Mouse (Mus musculus) frontal cortex, postnatal 10 days (tissue): ENCODE data around the gene Spop.
"Not testable (repeated sequence)": the region's sequence is repeated elsewhere in the genome, so short reads cannot be mapped to it uniquely, and the experiment has no call there.

Experiments
- DNase-seq, 2 experiments: peaks; one replicate each; pipeline ENCODE4 v3.0.0; 2022; ENCODE audit warnings: low spot score in 2 of 2, mixed read lengths in 1 of 2

Gene Spop

DNA sequence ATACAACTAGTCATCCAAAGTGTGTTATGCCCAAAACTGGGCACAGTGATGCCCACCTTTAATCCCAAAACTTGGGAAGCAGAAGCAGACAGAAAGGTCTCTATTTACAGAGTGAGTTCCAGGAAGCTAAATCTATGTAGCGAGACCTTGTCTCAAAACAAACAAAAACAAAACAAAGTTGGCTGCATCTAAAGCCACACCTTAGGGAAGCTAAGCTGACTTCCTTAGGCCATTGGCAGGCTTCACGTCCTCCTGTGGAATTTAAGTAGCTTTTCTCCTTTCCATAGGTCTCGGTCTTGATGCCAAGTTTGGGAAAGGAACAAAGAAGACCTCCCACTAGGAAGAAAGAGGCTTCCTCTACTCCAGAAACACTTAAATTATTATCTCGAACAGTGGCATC lies 22.7 kb upstream of the Spop start:
- no peak for DNase-seq

DNA sequence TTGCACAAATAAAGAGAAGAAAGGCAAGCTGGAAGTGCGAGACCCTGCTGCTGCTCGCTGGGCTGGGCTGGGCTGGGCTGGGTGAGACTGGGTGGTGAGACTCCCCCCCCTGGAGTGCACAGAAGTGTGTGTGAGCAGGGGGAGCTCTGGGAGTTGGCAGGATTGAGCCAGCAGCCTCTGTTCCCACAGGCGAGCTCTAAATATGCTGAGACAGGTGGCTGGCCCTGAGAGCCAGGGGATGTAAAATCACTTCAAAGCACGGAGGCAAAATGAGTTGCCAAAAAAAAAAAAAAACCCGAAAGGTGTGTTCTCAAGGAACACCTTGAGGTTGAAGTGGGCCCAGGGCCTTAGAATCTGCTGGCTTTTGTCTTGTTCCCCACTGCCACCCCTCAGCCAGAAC lies 22.1 kb upstream of the Spop start:
- no peak for DNase-seq

DNA sequence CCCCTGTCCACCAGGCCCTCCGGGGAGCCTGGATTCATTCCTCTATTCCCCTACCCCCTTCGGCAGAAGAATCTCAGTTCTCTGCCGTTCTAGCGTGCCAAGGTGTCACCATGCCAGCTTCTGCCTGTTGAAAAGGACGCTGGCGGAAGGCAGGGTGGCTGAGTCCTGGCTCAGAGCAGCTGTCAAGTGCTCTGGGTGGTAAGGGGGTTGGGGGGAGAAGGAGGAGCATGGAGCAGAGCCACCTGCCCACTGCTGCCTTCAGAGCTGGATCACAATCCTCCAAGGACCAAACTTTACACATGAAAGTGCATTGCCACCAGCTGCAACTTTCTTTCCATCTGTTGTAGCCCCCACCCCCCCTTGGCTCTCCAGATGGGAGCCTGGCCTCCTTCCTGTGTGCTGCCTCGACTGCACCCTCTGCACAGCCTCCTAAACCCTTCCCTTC lies 21.6 kb upstream of the Spop start:
- DNase-seq, result peak; percentile 53 to 78

DNA sequence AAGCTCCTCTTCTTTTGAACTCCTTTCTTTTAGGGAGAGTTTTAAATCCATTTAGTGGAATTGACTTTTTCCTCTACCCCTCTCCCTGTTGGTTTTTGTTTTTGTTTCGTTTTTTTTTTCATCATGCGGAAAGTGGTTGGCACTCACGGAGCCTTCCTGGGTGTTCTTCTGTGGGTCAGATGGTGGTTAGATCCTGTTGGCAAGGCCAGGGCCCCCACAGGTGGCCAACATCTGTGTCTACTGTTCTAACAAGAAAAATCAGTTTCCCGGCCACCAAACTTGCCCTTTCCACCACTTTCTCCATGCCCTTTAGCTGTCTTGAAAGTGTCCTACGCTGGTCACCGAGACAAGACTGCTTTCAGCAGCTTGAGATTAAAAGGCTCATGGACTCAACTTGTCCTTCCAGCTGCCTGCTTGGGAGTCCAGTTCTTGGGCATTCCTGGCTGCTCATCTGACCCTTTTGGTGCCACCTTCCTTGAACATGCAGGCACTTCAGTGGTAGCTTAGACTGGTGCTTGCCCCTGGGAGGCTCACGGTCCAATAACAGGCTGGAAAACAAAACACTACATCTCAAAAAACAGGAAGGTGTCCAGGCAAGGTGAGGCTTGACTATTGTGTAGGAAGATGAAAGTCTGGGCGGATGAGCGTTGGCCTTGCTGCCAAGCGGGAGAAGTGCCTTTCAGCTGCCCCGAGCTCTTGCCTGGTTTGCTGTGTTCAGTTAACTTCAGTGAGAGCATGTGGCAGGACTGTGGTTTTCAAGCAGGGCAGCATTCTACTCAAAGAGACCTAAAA lies 21.0 kb upstream of the Spop start:
- no peak for DNase-seq

DNA sequence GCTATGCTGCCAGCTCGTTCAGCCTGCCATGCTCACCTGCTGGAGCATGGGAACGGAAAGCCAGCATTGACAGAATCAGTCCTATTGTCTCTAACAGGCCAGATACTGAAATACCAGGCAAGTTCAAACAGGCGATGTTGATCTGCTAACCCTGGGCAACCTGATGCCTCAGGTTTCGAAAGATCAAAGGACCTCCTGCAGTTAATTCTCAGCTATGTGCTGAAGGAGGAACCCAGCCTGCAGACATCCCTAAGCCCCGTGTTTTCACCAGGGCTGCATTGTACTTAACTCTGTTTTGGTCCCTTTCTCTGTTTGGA lies 20.4 kb upstream of the Spop start:
- DNase-seq, result no peak

DNA sequence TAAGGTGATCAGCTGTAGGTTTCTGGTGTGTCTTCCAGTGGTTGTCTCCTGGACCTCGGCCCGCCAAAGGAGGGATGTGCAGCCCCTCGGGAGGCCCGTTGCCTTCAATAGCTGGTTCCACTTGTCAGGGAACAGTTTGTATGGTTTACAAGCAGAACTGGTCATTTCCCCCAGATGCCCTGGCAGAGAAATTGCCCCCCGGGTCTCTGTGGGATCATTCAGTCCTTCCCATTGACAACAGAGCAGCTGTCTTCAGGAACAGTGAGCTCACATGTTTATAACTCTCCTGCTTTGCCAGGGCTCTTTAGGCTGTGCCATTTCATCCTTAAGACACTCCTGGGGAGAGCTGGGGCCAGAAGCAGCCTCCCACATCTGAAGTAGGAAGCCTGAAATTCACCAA lies 19.8 kb upstream of the Spop start:
- DNase-seq, result peak in 1 of 2 experiments; percentile 37

DNA sequence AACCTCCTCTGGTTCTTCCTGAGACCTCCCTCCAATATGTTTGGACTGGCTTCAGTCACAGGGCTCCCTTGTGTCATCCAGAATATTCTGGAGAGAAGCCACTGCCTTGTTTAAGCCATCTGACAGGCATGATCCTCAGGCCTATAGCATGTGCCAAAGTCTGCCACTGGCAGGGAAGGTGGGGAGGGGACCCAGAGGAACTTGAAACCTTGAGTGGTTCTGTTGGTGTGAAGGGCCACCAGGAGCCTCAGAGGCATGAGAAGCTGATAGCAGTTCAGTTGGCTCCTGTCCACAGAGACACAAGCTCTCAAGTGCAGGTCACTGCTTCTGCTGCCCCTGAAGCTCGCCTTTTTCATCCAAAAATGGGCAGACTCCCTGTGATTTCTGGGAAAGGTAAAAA lies 17.3 kb upstream of the Spop start:
- no peak for DNase-seq

DNA sequence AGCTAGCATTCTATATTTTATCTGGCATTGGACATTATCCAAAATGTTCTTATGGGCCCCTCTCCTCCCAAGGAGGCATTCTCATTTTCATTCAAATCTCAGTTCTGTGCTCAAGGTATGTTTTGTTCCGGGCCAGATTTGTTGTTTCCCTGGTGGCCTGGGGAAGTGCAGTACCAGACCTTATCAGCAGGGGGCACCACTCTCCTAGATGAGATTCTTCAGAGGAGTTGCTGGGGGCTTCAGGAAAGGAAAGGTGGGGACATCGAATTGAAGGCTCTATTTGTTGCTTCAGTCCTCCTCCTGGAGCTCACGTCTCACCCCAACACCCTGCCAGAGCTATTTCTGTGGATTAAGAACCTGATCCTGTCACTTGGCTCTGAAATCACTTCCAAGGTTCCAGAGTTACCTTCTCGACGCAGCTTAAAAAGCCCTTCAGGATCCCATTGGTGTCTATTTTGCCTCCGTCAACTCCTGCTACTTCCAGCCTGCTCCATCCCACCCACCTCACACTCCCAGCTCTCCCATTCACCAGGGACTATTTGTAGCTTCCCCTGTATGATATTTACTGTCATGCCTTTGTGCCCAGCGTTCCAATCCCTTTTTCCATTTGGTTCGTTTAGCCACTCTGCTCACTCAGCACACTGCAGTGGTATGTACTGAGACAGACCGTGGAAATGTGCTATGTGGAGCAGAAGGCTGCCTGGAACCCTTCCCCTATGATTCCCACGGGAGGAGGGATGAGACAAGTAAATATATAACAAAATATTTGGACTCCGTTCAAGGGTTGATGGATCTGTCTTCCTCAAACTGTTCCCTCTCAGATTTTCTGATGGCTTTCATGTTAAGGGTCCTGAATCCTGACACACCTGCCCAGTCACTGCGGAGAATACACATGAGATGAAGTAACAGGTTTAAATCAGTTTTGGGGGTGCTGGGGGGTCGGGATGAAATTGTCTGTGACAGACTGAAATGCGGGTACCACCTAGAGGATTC lies 15.7 kb upstream of the Spop start:
- DNase-seq, result peak; percentile 55 to 74

DNA sequence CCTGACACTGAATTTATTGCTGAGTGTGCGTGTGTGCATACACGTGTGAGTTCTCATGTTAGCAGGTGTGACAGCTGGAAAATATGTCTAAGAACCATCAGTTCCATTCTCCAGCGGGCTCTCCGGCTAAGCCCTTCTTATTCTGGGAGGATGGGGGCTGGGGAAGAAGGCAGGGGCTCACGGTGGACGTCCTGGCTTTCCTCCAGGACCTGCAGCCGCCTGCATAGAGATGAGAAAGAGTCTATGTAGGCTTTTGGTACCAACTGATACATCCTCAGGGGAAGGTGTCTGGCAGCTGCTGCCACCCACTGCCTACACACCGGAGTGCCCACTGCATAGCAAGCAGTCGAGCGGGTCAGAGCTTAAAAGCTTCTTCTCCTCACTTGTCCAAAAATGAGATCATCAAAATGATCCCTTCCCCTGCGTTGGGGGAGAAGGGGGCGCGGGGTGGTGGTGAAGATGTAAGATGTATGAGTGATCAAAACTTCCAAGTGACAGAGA lies 14.3 kb upstream of the Spop start:
- no peak for DNase-seq

DNA sequence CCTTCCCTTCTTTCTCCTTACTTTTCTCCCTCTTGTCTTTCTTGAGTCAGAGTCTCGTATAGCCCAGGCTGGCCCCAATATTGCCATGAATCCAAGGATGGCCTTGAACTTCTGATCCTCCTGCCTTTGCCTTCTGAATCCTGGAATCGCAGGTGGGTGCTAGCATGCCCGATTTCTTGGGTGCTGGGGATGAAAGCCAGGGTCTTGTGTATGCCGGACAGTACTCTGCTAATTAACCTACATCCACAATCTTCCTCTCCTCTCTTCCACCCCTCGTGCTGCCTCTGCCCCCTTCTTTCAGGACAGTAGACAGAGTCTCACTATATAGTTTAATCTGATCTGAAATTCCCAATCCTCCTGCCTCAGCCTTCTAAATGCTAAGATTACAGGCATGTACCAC lies 12.3 kb upstream of the Spop start:
- no peak for DNase-seq

DNA sequence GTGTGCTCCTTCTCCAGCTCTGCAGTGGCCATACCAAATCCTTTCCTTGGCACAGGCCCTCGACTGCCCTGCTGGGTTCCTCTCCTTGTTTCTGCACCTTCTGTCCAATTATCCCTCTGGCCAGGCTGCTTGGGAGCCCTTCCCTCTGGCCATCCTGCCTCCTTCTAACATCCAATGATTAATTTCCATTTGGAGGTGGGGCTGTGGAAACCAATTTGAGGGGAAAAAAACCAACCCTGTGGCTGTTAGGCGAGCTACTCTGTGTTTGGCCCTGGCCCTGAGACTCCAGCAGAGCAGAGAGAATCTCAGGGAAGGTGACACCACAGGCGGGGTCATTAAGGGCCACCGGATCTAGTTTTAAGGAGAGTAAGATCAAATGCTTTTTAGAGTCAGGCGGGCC lies 11.7 kb upstream of the Spop start:
- DNase-seq, result no peak

DNA sequence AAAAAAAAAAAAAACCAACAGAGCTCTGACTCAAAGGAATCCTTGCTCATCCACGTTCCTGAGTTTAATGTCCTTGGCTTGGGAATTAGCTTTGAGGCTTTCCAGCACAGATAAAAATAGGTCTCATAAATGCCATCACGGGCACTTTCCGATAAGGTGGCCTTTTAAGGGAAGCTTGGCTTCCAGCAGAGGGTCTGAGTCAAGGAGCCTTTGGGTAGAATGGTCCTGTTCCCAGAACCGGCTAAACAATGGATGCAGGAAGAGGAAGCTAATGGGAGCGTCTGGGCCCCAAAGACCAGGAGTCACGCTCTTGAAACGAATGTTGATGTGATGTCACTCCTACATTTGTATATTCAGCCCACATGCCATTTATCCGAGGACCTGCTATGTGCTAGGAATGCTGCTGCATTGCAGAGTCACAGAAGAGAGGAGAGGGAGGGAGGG lies 11.2 kb upstream of the Spop start:
- no peak for DNase-seq

DNA sequence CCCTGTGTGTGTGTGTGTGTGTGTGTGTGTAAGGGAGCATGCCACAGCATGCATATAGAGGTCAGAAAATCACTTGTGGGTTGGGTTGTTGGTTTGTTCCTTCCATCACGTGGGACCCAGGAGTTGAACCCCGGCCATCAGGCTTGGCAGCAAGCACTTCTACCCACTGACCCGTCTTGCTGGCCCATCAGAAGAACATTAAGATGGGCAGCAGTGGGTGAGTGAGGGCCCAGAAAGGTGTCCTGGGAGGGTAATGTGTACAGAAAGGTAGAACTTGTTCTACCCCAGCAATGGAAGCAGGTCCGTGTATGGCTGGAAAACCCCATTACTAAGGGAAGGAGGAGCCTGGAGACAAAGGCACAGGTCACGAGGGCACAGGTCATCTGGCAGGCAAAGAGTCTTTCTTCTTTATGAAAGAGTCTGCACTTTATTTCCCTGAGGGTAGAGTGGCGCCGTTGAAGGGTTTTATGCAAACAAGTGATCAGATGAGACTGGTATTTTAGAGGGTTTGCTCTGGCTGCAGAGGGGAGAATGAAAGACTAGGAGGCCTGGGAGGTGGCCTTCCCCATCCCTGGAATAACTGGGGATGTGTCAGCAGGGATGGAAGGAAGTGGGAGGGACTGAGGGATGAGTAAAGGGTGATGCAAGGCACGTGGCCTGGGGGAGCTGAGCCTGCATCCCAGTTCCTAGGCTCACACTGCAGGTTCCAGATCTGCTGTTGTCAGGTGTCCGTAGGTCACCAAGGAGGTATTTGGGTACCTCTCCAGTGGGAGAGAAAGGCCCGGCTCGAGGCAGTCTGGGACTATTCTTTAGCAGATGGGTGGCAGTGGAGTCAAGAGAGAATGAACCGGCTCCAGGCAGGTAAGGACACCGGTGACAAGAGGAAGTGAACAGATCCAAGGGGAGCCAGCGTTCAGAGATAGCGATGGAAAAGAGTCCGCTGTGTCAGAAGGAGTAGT lies 10.2 kb upstream of the Spop start:
- no peak for DNase-seq

DNA sequence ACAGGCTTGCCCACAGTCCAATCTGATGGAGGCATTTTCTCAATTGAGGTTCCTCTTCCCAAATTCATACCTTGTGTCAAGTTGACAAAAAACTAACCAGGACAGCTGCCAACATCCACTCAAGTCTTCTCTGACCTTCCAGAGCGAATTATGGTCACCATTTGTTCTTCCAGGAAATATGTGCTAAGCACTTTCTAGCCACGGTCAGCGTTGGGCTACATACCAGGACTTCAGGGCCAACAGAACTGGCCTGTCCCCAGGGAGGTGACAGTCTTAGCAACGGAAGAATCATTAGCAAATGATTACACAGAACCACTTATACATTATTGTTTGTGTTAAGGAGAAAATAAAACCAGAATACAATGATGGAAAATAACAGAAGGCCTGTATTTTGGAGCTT lies 8.1 kb upstream of the Spop start:
- DNase-seq, result no peak

DNA sequence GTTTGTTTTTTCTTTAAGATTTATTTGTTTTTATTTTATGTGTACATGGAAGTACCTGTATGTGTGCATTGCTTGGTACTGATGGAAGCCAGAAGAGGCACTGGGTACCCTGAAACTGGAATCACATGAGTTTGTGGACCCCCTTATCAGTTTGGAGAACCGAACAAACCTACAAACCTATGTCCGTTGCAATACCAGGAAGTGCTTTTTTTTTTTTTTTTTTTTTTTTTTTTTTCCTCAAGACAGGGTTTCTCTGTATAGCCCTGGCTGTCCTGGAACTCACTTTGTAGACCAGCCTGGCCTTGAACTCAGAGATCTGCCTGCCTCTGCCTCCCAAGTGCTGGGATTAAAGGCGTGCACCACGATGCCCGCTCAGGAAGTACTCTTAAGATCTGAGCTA lies 7.5 kb upstream of the Spop start:
- not testable (repeated sequence) for DNase-seq

DNA sequence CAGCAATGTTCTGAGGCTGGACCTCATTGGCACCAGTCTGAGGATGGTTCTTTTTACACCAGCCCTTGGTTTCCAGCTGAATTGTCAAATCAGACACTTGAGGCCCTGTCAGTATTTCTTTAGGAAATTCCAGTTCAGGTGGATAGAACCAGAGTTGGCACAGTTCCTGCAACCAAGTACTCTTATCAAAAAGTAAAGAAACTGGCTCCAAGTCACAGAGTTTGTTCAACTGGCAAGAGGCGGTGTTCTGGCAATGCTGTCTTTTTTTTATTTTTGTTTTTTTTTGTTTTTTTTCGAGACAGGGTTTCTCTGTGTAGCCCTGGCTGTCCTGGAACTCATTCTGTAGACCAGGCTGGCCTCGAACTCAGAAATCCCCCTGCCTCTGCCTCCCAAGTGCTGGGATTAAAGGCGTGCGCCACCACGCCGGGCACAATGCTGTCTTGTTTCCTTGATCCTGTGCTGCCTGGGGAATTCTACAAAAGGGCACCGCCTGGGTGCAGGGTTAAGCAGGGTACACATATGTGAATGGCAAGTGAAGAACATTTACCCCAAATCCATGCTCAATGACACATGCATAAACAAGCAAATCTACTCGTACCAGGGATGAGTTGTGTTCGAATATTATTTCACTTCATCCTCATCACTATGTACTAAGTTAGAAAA lies 4.3 kb upstream of the Spop start:
- no peak for DNase-seq

DNA sequence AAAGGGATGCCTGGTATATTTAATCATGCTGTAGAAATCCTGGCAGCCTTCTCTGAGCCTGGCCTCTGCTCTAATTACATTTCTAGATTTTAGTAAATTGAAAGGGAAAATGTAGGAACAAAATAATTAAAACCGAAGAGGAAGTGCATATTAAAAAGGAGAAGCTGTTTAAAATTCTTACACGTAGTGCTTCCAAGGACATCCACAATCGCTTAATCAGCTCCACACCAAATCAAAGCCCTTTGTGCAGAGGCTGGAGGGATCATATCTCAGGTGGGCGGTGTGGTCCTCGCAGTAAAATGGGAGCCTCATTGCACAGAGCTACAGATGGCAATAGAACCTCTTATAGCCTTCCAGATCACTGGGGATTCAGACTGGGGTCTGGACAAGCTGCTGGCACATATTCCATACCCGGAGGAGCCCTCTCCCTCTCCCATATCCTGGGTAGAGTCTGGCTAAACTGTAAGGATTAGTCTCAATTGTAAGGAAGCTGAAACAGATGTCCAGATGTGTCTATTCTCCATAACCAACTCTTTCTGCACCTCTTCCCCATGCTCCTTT lies 2.3 kb upstream of the Spop start:
- DNase-seq, result no peak

DNA sequence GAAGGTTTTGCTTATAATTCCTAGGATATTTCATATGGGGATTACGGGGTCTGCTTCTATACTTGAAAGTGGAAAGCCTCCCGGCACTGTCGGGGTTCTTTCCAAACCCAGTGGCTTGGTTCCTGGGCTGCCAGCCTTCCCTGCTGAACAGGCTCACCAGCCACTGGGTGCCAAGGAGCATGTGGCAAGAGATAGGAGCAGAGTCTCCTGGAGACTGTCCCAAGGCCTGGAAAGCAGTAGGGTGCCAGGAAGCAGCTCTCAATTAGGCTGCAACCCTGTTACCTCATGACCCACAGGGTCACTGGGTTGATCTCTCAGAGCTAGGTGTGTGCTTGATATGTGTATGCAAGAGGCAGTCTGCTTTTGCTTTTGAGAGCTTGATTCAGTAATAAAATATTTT lies 1.3 kb upstream of the Spop start:
- DNase-seq, result no peak

DNA sequence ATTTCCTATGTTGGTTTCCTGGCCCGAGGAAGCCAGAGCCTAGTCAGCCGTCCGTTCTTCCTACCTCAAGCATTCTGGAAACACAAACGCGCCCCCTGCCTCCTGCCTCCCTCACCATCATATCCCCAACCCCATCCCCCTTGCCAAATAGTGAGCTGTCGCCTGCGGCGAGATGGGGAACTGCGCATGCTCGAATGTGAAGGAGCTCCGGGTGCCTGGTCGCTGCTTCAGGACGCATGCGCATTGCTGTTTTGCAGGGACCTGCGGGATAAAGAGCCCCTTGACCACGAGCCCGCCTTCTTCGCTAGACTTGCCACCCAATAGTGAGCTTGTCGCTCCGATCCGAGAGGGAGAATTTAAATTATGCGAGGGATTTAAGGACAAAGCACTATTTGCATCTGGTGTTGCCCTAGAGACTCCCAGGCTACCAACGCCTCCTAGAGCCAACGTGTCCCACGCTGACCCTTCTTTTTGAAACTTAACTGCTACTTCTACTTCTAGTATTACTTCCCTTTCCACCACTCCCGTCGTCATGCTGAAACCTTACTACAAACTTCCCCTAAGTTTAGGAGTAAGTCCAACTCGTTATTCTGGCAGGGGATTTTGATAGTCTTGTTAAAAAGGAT lies 769 bp downstream of the Spop start:
- peak; percentile 93 to 95 for DNase-seq

DNA sequence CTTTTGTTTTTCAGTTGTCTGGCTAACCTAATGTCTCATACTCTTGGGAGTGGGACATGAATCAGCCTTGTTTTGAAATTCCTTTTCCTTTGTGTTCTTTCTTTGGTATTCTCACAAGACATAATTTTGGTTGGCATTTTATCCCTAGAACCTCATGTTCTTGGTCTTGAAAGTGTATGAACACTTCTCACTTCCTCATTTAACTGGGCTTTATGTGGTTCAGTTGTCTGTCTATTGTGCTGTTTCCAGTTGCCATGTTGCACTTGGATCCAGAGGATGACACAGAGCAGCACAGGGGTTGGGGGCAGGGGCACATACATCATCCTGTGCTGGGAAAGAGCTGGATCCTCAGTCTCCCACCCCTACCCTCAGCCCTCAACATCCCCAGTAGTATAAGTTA lies 2.1 kb downstream of the Spop start:
- no peak for DNase-seq
